Mouse (Mus musculus): ENCODE measurements around the gene Igtp. TPM values are rescaled to one million over a fixed set of nuclear protein-coding genes. Genes with fewer than 3 reads are reported as not detected.

Gene Igtp
- 2.1 and 2.8 TPM in 2 replicates for polyA plus RNA-seq (2012; rRNA removed)

DNA sequence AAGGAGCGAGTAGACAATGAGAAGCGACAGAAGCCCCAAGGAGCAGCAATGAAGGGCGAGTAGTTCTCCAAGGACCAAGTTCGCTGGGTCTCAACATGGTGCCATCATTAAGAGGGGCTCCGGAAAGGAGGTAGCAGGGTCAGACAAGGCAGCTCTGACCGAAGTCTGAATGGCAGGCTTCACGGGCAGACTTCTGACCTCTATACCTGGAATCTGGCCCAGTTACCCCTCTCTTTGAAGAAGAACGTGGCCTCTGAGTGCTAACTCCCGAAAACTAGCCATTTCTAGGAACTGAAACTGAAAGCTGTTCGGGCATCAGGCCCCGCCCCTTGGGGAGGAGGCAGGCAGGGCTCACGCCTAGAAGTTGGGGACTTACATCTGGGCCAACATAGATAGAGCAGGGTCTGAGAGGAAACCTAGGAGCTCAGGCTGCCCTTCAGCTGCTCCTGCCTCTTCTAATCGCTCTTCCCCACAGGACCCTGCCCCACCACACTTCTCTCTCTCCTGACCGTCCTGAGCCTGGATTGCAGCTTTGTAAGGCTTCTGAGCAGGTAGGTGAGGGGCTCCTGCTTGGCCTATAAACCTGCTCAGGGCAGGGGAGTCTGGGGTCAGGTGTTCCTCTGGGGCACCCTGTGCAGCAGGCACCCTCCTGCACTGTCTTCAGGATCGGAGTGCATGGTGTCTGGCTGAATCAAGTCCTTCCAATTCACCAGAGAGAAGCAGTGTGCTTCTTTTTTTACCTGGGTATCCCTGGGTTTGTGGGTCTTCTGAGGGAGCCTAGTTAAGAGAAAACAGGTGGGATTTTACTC is at the start of gene Igtp, which contains the start of gene Irgm2:
Gene Igtp (plus strand): TSS at position 328 of the 809 bp plus-strand sequence.
Gene Irgm2 (plus strand): TSS at position 390 of the 809 bp plus-strand sequence.

DNA sequence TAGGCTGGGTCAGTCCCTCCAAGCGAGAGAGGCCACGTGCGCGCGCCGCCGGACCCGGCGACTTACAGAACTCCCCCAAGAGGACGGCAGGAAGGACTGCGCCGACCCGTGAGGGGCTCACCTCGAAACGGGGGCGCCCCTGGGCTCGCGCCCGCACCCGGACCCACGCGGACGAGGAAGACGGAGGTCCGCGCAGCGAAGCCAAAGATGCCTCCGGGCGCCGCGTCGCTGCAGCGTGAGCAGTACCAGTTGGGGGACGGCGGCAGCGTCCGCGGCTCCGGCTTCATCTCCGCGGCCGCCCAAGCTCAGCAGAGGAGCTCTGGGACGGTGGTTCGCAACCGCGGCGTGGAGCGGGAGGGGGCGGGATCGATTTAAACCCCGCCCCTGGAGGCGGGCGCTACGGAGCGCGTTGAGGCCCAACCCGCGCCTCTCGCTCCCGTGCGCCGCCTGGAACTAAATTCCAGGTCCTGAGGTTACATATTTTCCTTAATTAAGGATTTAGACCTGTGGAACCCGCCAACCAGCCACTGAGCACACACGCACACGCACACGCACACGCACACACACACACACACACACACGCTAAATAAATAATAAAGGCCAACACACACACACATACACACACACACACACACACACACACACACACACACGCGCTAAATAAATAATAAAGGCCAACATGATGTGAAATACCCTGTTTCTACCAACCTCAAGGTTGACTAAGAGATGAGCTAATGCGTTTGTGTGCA is 31.0 kb upstream of the Igtp start, which contains the start of gene Gemin5:
Gene Gemin5 (minus strand): TSS at position 373 of the 749 bp plus-strand sequence.

DNA sequence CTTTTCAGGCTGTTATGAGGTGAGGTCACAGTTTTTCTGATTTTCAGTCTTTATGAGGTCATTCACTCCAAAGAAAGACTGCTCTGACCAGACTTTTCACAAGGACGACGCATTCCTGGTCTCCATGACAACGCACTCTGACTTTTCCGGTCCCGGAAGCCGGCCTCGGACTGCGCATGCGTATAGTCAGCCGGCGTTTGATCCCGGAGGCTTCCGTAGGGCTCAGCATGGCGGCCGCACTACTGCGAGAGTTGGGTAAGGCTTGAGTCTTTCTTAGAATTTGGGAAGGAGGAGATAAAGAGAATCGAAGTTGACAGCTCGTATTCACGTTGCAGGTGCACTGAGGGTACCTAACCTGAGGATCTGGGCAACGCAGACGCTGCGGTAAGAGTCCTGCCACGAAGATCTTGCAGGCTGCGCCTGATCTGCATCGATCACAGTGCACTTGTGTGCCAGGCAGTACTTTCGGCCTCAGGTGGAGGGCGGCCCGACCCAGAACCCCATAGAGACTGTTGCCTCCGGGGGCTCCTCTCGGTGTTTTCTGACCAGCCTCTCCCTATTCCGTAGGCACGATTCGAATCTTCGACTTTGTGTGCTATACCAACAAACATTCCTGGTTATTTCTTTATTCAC is 27.8 kb upstream of the Igtp start, which contains the start of gene Mrpl22:
Gene Mrpl22 (plus strand): TSS at position 203 of the 633 bp plus-strand sequence.

Other genes with a start within 250 kb of the Igtp start
- gene Larp1, start 190.5 kb upstream of the Igtp start, polyA plus RNA-seq (2012; rRNA removed) = 43.3 and 46.6 TPM in 2 replicates
- not detected in 2 replicates for gene Gm12248, start 106.4 kb upstream of the Igtp start, polyA plus RNA-seq (2012; rRNA removed)
- 112 TPM in 2 replicates for gene Cnot8, start 95.4 kb upstream of the Igtp start, polyA plus RNA-seq (2012; rRNA removed)
- gene Gemin5, start 31.0 kb upstream of the Igtp start, polyA plus RNA-seq (2012; rRNA removed) = 11.4 and 11.6 TPM in 2 replicates
- 67.6 and 75.1 TPM in 2 replicates for gene Mrpl22, start 27.9 kb upstream of the Igtp start, polyA plus RNA-seq (2012; rRNA removed)
- gene Irgm2, start 62 bp downstream of the Igtp start, polyA plus RNA-seq (2012; rRNA removed) = 1.6 and 2.5 TPM in 2 replicates
- gene 4930438A08Rik, start 75.2 kb downstream of the Igtp start, polyA plus RNA-seq (2012; rRNA removed) = 0.04 and 0.08 TPM in 2 replicates
- gene Zfp692, start 107.5 kb downstream of the Igtp start, polyA plus RNA-seq (2012; rRNA removed) = 67.7 and 68.3 TPM in 2 replicates
- 41.2 and 41.8 TPM in 2 replicates for gene Zfp672, start 130.8 kb downstream of the Igtp start, polyA plus RNA-seq (2012; rRNA removed)
- 40.1 and 41.6 TPM in 2 replicates for gene Sh3bp5l, start 131.2 kb downstream of the Igtp start, polyA plus RNA-seq (2012; rRNA removed)
- gene Lypd8, start 179.5 kb downstream of the Igtp start, polyA plus RNA-seq (2012; rRNA removed) = 0.08 and 0.17 TPM in 2 replicates
- not detected in 2 replicates for gene 1810065E05Rik, start 221.6 kb downstream of the Igtp start, polyA plus RNA-seq (2012; rRNA removed)
- gene Gm12253, start 233.0 kb downstream of the Igtp start, polyA plus RNA-seq (2012; rRNA removed) = not detected in 2 replicates